Mouse (Mus musculus): ENCODE data around the gene Mrpl30. TPM values are rescaled to one million over a fixed set of nuclear protein-coding genes. Genes with fewer than 3 reads are reported as not detected.

Mrpl30 gene
- polyA plus RNA-seq, 2 experiments, result 124 to 275 TPM

- no peaks in the 10 kb centered on the region for H3K36me3 ChIP-seq (ENCODE audit: control insufficient read depth, insufficient read depth, low read length)
- H3K4me1 ChIP-seq (ENCODE audit: control insufficient read depth, insufficient read depth, low read length), result peaks cover 4% of the 10 kb centered on the region; the same call in 1 of the 2 replicates
- no peak overlapping the region for H3K4me2 ChIP-seq (replicated peaks; ENCODE audit: low read depth, low read length, severe bottlenecking)
- H3K9me3 ChIP-seq (ENCODE audit: control insufficient read depth, low read length), result no peaks in the 10 kb centered on the region
- H3K4me3 ChIP-seq (replicated peaks; ENCODE audit: low read length), result no peak overlapping the region
- 0 out of 2 replicates have a peak, but pooled peaks cover 5% of the 10 kb centered on the region for H3K27me3 ChIP-seq (ENCODE audit: control insufficient read depth, insufficient read depth, low read length)
- H3K27ac ChIP-seq (replicated peaks; ENCODE audit: low read depth, low read length), result no peak overlapping the region
- 63% methylated on average over 2 of the region's 2 CpGs for WGBS
- no peak for TF ChIP-seq POLR2A (IDR thresholded peaks at IDR 0.05; ENCODE audit: borderline replicate concordance, extremely low read depth, insufficient read depth, insufficient read length)
- H3K9ac ChIP-seq (ENCODE audit: low read depth, low read length, severe bottlenecking), result no peak overlapping the region
- DNase-seq (ENCODE audit: low spot score), result no peak
- ATAC-seq (ENCODE audit: low FRiP score, low read depth), result no peak
Measured at GRCm38 (mm10) chr1:37869362-37869761, 20.9 kb upstream of the Mrpl30 start.

GRCm38 (mm10) chr1:37871704-37872103 is 18.6 kb upstream of the Mrpl30 start, which contains the start of gene Lipt1:
Gene Lipt1, plus strand, starts transcription at chr1:37871738.
- 7% methylated on average over 7 of the region's 7 CpGs for WGBS
- no peaks in the 10 kb centered on the region for H3K9me3 ChIP-seq (ENCODE audit: control insufficient read depth, low read length)
- ATAC-seq (ENCODE audit: low FRiP score, low read depth), result peak; percentile 70
- 0 out of 2 replicates have a peak, but pooled peaks cover 5% of the 10 kb centered on the region for H3K27me3 ChIP-seq (ENCODE audit: control insufficient read depth, insufficient read depth, low read length)
- TF ChIP-seq POLR2A (IDR thresholded peaks at IDR 0.05; ENCODE audit: borderline replicate concordance, extremely low read depth, insufficient read depth, insufficient read length), result no peak
- peak within 1 kb of the TSS; percentile 51 for H3K4me3 ChIP-seq (replicated peaks; ENCODE audit: low read length)
- H3K4me1 ChIP-seq (ENCODE audit: control insufficient read depth, insufficient read depth, low read length), result peaks cover 4% of the 10 kb centered on the region; the same call in 1 of the 2 replicates
- peak within 1 kb of the TSS; percentile 56 for H3K4me2 ChIP-seq (replicated peaks; ENCODE audit: low read depth, low read length, severe bottlenecking)
- H3K36me3 ChIP-seq (ENCODE audit: control insufficient read depth, insufficient read depth, low read length), result peaks cover 20% of the 10 kb centered on the region
- DNase-seq (ENCODE audit: low spot score), result peak; percentile 55
- peak within 1 kb of the TSS; percentile 71 for H3K27ac ChIP-seq (replicated peaks; ENCODE audit: low read depth, low read length)
- H3K9ac ChIP-seq (ENCODE audit: low read depth, low read length, severe bottlenecking), result peak within 1 kb of the TSS; percentile 43

- H3K9me3 ChIP-seq (ENCODE audit: control insufficient read depth, low read length), result no peaks in the 10 kb centered on the region
- H3K36me3 ChIP-seq (ENCODE audit: control insufficient read depth, insufficient read depth, low read length), result peaks cover 27% of the 10 kb centered on the region
- peaks cover 4% of the 10 kb centered on the region; the same call in 1 of the 2 replicates for H3K4me1 ChIP-seq (ENCODE audit: control insufficient read depth, insufficient read depth, low read length)
- DNase-seq (ENCODE audit: low spot score) (peak; percentile 80), ATAC-seq (ENCODE audit: low FRiP score, low read depth) (peak; percentile 94)
- H3K27me3 ChIP-seq (ENCODE audit: control insufficient read depth, insufficient read depth, low read length), result 0 out of 2 replicates have a peak, but pooled peaks cover 5% of the 10 kb centered on the region
- WGBS, result 7% methylated on average over 33 of the region's 33 CpGs
- H3K4me3 ChIP-seq (replicated peaks; ENCODE audit: low read length), result peak overlapping the region; percentile 51
- peak overlapping the region; percentile 43 for H3K9ac ChIP-seq (ENCODE audit: low read depth, low read length, severe bottlenecking)
- peak overlapping the region; percentile 56 for H3K4me2 ChIP-seq (replicated peaks; ENCODE audit: low read depth, low read length, severe bottlenecking)
- no peak for TF ChIP-seq POLR2A (IDR thresholded peaks at IDR 0.05; ENCODE audit: borderline replicate concordance, extremely low read depth, insufficient read depth, insufficient read length)
- H3K27ac ChIP-seq (replicated peaks; ENCODE audit: low read depth, low read length), result peak overlapping the region; percentile 71
Measured at GRCm38 (mm10) chr1:37872131-37873067, 17.9 kb upstream of the Mrpl30 start.

- WGBS, result 92% methylated on average over 4 of the region's 4 CpGs
- H3K9me3 ChIP-seq (ENCODE audit: control insufficient read depth, low read length), result no peaks in the 10 kb centered on the region
- peaks cover 35% of the 10 kb centered on the region for H3K36me3 ChIP-seq (ENCODE audit: control insufficient read depth, insufficient read depth, low read length)
- no peak for ATAC-seq (ENCODE audit: low FRiP score, low read depth)
- H3K4me3 ChIP-seq (replicated peaks; ENCODE audit: low read length), result no peak overlapping the region
- DNase-seq (ENCODE audit: low spot score), result no peak
- H3K4me2 ChIP-seq (replicated peaks; ENCODE audit: low read depth, low read length, severe bottlenecking), result peak overlapping the region; percentile 56; the same call in 1 of the 2 replicates
- 0 out of 2 replicates have a peak, but pooled peaks cover 5% of the 10 kb centered on the region for H3K27me3 ChIP-seq (ENCODE audit: control insufficient read depth, insufficient read depth, low read length)
- H3K27ac ChIP-seq (replicated peaks; ENCODE audit: low read depth, low read length), result no peak overlapping the region
- H3K9ac ChIP-seq (ENCODE audit: low read depth, low read length, severe bottlenecking), result no peak overlapping the region
- no peak for TF ChIP-seq POLR2A (IDR thresholded peaks at IDR 0.05; ENCODE audit: borderline replicate concordance, extremely low read depth, insufficient read depth, insufficient read length)
- peaks cover 4% of the 10 kb centered on the region; the same call in 1 of the 2 replicates for H3K4me1 ChIP-seq (ENCODE audit: control insufficient read depth, insufficient read depth, low read length)
Measured at GRCm38 (mm10) chr1:37873157-37873556, 17.1 kb upstream of the Mrpl30 start.

- Histone ChIP-seq H3K4me3 (replicated peaks; ENCODE audit: low read length) (no peak overlapping the region), H3K9me3 (ENCODE audit: control insufficient read depth, low read length) (no peaks in the 10 kb centered on the region), H3K9ac (ENCODE audit: low read depth, low read length, severe bottlenecking) (no peak overlapping the region), H3K4me1 (ENCODE audit: control insufficient read depth, insufficient read depth, low read length) (peaks cover 4% of the 10 kb centered on the region; the same call in 1 of the 2 replicates), H3K27ac (replicated peaks; ENCODE audit: low read depth, low read length) (no peak overlapping the region), H3K4me2 (replicated peaks; ENCODE audit: low read depth, low read length, severe bottlenecking) (no peak overlapping the region), H3K36me3 (ENCODE audit: control insufficient read depth, insufficient read depth, low read length) (peaks cover 75% of the 10 kb centered on the region), H3K27me3 (ENCODE audit: control insufficient read depth, insufficient read depth, low read length) (no peaks in the 10 kb centered on the region)
- no peak for TF ChIP-seq POLR2A (IDR thresholded peaks at IDR 0.05; ENCODE audit: borderline replicate concordance, extremely low read depth, insufficient read depth, insufficient read length)
- ATAC-seq (ENCODE audit: low FRiP score, low read depth) (no peak), DNase-seq (ENCODE audit: low spot score) (no peak)
- WGBS, result 95% methylated on average over 13 of the region's 13 CpGs
Measured at GRCm38 (mm10) chr1:37877736-37878460, 12.4 kb upstream of the Mrpl30 start.

All from limb, embryonic 14.5 days (tissue).